Mouse (Mus musculus) liver, embryonic 14.5 days (tissue): Measurements from ENCODE around the gene Cenpa. TPM values are rescaled to one million over a fixed set of nuclear protein-coding genes. Genes with fewer than 3 reads are reported as not detected.

ENCODE experiments used
- ATAC-seq: fragments of 200-750 bp; cut with Nextera tagmentation; 2 replicates; pipeline ENCODE4 v1.8.0; 2017; ENCODE audit warnings: moderate number of reproducible peaks, mild to moderate bottlenecking, moderate library complexity; ENCODE audit not compliant: insufficient read depth
- DNase-seq, 3 experiments: peaks; one replicate each; pipeline ENCODE4 v3.0.0-alpha.2; 2012 to 2013; ENCODE audit warnings: low read depth in 3 of 3, low spot score in 3 of 3
- H3K27ac ChIP-seq: fragments of 300-500 bp; sonication (generic); 2 replicates; pipeline ENCODE4 v1.5.1; 2014; ENCODE audit warnings: moderate library complexity, mild to moderate bottlenecking, control low read depth, inconsistent platforms
- H3K27me3 ChIP-seq: fragments of 300-500 bp; sonication (generic); 2 replicates; pipeline ENCODE4 v1.6.1; 2014; ENCODE audit warnings: mild to moderate bottlenecking, low read length, moderate library complexity; ENCODE audit not compliant: control insufficient read depth, insufficient read depth
- H3K36me3 ChIP-seq: fragments of 300-500 bp; sonication (generic); replicated peaks from 2 replicates; pipeline ENCODE4 v1.6.1; 2014; ENCODE audit warnings: low read depth; ENCODE audit not compliant: control insufficient read depth, insufficient read depth
- H3K4me1 ChIP-seq, 2 experiments: fragments of 200-500 bp in 1 of 2; fragments of 300-500 bp in 1 of 2; sonication (generic) in 1 of 2; replicated peaks; 2 replicates each; pipeline ENCODE4 v1.6.1; 2012 to 2014; ENCODE audit warnings: antibody characterized with exemption in 1 of 2, inconsistent platforms in 1 of 2, low read length in 1 of 2; ENCODE audit not compliant: control insufficient read depth in 2 of 2, insufficient read depth in 2 of 2
- H3K4me2 ChIP-seq: fragments of 300-500 bp; sonication (generic); 2 replicates; pipeline ENCODE4 v1.6.1; 2014; ENCODE audit warnings: low read depth, mild to moderate bottlenecking, control low read depth, moderate library complexity
- H3K4me3 ChIP-seq, 2 experiments: fragments of 200-500 bp in 1 of 2; fragments of 300-500 bp in 1 of 2; sonication (generic) in 1 of 2; 2 replicates each; pipeline ENCODE4 v1.5.1; 2012 to 2014; ENCODE audit warnings: low read depth in 2 of 2, low read length in 2 of 2, mild to moderate bottlenecking in 2 of 2, control low read depth in 1 of 2, inconsistent platforms in 1 of 2, moderate library complexity in 1 of 2; ENCODE audit not compliant: insufficient read depth in 1 of 2
- H3K9ac ChIP-seq: fragments of 300-500 bp; sonication (generic); replicated peaks from 2 replicates; pipeline ENCODE4 v1.6.1; 2014; ENCODE audit warnings: mild to moderate bottlenecking, control low read depth, moderate library complexity
- H3K9me3 ChIP-seq: fragments of 300-500 bp; sonication (generic); 2 replicates; pipeline ENCODE4 v1.6.1; 2016; ENCODE audit warnings: low read length, mixed read lengths; ENCODE audit not compliant: control insufficient read depth
- CTCF ChIP-seq: IDR thresholded peaks from 2 replicates; pipeline ENCODE4 v1.5.1; 2016; ENCODE audit warnings: antibody characterized with exemption, low read depth, control low read depth
- EP300 ChIP-seq: IDR thresholded peaks from 2 replicates; pipeline ENCODE4 v1.6.1; 2016; ENCODE audit warnings: antibody characterized with exemption, low read depth
- WGBS: fragments of 180-500 bp; shearing (Covaris S2); extraction: QIAGEN DNeasy Blood & Tissue Kit; methylation state at CpG from one replicate; pipeline ENCODE4 v1.1.7; 2014; ENCODE audit not compliant: insufficient replicate concordance; 5-methylcytosine and 5-hydroxymethylcytosine counted together
- polyA plus RNA-seq, 2 experiments: library from polyadenylated mRNA; depleted of rRNA in 1 of 2; stranded (reverse) in 1 of 2; unstranded in 1 of 2; fragments of >200 nt; fragmentation: Nextera tagmentation in 1 of 2; extraction: Ambion mirVana in 1 of 2; gene quantifications; 2 replicates each; pipeline versions ENCODE4 v1.2.1 to v1.2.3; 2012 to 2014

Gene Cenpa
- polyA plus RNA-seq, 2 experiments, result 122 to 209 TPM

DNA sequence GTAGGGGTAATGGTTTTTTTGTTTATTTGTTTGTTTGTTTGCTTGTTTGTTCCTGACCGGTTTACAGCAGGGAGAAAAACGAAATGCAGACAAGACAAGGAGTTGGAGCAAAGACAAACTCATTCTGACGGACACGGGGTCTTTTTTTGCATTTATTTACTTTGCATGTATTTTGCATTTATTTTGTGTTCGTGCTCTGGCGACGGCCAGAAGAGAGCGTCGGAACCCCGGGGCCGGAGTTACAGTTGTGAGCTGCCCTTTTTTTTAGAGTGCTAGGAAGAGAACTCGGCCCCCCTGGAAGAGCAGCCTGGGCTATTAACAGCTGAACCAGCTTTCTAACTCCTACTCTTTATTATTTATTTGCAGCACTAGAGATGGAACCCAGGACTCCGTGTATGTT, 638 bp downstream of the Cenpa start:
- Histone ChIP-seq H3K27me3 (no peaks in the 10 kb centered on the region), H3K4me1 (peaks cover 16 to 27% of the 10 kb centered on the region in 2 experiments), H3K9ac (peak overlapping the region; percentile 98), H3K9me3 (no peaks in the 10 kb centered on the region), H3K27ac (peak overlapping the region; percentile 74), H3K36me3 (peaks cover 39% of the 10 kb centered on the region), H3K4me3 (peak overlapping the region; percentile 97 to 98), H3K4me2 (peak overlapping the region; percentile 82)
- no peak for DNase-seq
- ATAC-seq, result no peak
- WGBS, result under 1% methylated on average over 13 of the region's 13 CpGs
- TF ChIP-seq CTCF (no peak), EP300 (no peak)

DNA sequence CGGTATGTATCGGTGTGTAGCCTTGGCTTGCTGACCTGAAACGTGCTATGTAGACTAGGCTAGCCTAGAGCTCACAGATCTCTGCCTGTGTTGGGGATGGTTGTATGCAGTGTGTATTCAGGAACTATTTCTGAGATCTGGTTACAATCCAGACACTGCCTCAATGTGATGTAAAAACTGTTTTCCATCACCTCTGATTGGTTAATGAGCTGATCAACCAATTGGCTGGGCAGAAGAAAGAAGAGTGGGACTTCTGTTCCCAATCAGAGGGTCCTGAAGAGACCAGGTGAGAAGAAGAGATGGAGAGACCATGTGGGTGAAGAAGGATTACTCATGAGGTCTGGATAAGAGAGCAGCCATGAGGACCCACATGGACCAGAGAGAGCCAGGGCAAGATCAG, 1.1 kb downstream of the Cenpa start:
- Histone ChIP-seq H3K9me3 (no peaks in the 10 kb centered on the region), H3K4me2 (peak overlapping the region; percentile 82), H3K4me1 (peaks cover 16 to 27% of the 10 kb centered on the region in 2 experiments), H3K9ac (peak overlapping the region; percentile 98), H3K4me3 (peak overlapping the region; percentile 97 to 98), H3K36me3 (peaks cover 44% of the 10 kb centered on the region), H3K27me3 (no peaks in the 10 kb centered on the region), H3K27ac (peak overlapping the region; percentile 74)
- DNase-seq (no peak), ATAC-seq (no peak)
- TF ChIP-seq CTCF (no peak), EP300 (no peak)
- 2% methylated on average over 3 of the region's 3 CpGs for WGBS

DNA sequence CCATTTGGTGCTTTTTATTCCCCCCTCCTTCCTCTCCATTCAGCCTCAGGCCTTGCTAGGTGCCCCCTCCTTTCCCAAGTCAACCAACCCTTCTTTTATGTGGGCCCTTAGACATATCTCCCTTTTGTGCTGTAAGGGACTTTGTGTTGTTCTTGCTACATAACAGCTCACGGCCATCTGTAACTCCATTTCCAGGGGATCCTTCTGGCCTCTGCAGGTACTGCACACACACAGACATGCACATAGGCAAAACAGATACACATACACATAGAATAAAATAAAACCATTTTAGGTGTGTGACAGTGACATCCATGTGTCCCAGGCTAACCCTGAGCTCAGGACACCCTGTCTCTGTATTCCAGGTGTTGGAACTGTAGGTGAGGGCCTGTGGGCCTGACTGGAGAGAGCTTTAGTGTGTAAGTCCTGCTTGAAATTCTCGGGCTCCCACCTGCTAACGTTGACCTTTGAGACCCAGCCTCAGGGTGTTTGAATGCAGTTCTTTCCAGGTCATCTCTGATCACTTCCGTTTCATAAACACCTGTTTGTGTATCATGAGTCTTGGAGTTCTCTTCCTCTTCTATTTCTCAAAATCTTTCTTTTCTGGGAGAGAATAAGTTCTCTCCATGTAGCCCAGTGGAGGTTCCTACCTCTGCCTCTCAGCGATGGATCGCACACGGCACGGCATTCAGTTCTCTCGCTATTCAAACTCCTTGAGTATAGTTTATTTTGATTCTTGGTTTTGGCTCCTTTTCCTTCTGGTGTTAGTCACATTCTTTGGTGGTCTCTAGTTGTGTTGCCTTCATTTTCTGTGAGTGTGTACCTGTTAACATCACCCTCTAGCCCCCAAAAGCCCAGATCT, 2.3 kb downstream of the Cenpa start:
- H3K9ac ChIP-seq, result peak overlapping the region; percentile 98
- DNase-seq (no peak), ATAC-seq (no peak)
- 88% methylated on average over 9 of the region's 9 CpGs for WGBS
- no peaks in the 10 kb centered on the region for H3K27me3 ChIP-seq
- H3K4me3 ChIP-seq, result peak overlapping the region; percentile 97 to 98
- TF ChIP-seq CTCF (peak; percentile 14; the same call in 1 of the 2 replicates), EP300 (no peak)
- no peak overlapping the region; the same call in 1 of the 2 replicates for H3K27ac ChIP-seq
- no peaks in the 10 kb centered on the region for H3K9me3 ChIP-seq
- peak overlapping the region; percentile 82 for H3K4me2 ChIP-seq
- peaks cover 16 to 27% of the 10 kb centered on the region in 2 experiments for H3K4me1 ChIP-seq
- H3K36me3 ChIP-seq, result peaks cover 55% of the 10 kb centered on the region

DNA sequence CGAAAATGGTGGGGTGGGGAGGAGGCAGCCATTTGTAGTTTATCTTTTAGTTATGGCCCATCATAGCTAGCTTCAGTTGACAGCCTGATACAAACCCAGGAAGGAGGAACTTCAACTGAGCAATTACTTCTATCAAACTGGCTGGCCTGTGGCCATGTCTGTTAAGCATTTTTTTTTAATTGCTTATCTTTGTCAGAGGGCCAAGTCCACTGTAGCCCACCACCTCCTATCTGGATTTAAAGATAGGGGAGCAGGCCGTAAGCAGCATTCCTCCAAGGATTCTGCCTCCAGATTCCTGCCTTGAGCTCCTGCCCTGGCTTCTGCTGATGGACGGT, 2.9 kb downstream of the Cenpa start:
- ATAC-seq (no peak), DNase-seq (no peak)
- Histone ChIP-seq H3K36me3 (peaks cover 61% of the 10 kb centered on the region), H3K4me1 (peaks cover 16 to 27% of the 10 kb centered on the region in 2 experiments), H3K9ac (peak overlapping the region; percentile 37), H3K4me3 (peak overlapping the region; percentile 11 to 98; a peak in 3 of 4 replicates), H3K4me2 (peak overlapping the region; percentile 82), H3K27me3 (no peaks in the 10 kb centered on the region), H3K27ac (no peak overlapping the region), H3K9me3 (no peaks in the 10 kb centered on the region)
- TF ChIP-seq EP300 (no peak), CTCF (no peak)
- WGBS, result 39% methylated on average over 3 of the region's 3 CpGs

DNA sequence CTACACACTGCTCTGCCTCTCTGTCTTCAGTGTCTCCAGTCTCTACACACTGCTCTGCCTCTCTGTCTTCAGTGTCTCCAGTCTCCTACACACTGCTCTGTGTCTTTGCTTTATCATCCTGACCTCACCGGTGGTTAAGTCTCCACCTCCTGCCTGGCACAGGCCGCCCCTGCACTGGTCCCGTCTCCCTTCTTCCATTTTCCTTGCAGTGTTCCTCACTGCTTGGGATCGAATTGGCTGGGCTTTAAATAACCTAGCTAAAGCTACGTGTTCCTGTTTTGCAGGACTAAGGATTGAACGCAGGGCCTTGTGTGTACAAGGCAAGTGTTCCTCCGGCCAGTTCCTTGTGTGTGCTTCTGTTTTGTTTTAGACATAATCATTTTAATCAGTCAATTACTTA, 3.5 kb downstream of the Cenpa start:
- H3K4me3 ChIP-seq, result no peak overlapping the region
- H3K36me3 ChIP-seq, result peaks cover 67% of the 10 kb centered on the region
- H3K4me1 ChIP-seq, result peaks cover 16 to 27% of the 10 kb centered on the region in 2 experiments
- no peak overlapping the region for H3K27ac ChIP-seq
- no peaks in the 10 kb centered on the region for H3K27me3 ChIP-seq
- WGBS, result 79% methylated on average over 7 of the region's 7 CpGs
- H3K9me3 ChIP-seq, result no peaks in the 10 kb centered on the region
- no peak overlapping the region for H3K4me2 ChIP-seq
- DNase-seq, result no peak
- TF ChIP-seq CTCF (no peak), EP300 (no peak)
- no peak for ATAC-seq
- no peak overlapping the region for H3K9ac ChIP-seq
